Mouse (Mus musculus) E14TG2a.4 (cell line): Measurements from ENCODE around the gene Mars2.

Experiments
- CTCF ChIP-seq: conservative IDR thresholded peaks from 2 replicates; pipeline ENCODE4 v1.5.1; 2014; ENCODE audit warnings: low read length
- NANOG ChIP-seq: IDR thresholded peaks from 2 replicates; pipeline ENCODE4 v1.6.1; 2014; ENCODE audit warnings: borderline replicate concordance, low read length, mixed read lengths

GRCm38 (mm10) chr1:55223026-55223425 lies 14.0 kb upstream of the Mars2 start:
- no peak for TF ChIP-seq CTCF
- TF ChIP-seq NANOG: no peak
